Mouse (Mus musculus) MEL (cell line): ENCODE measurements at regions not wholly inside any gene's neighbourhood (a gene's known extent, or its start where the extent isn't known, plus 50 kb on each side); places are given as distances from the start of the nearest gene placed in this dataset.
"Not testable (repeated sequence)": the region's sequence is repeated elsewhere in the genome, so short reads cannot be mapped to it uniquely, and the experiment has no call there.

Experiments
- DNase-seq: peaks from one replicate; pipeline ENCODE4 v3.0.0; 2011; ENCODE audit warnings: low read depth, low spot score
- H3K27ac ChIP-seq: 2 replicates; pipeline ENCODE4 v1.5.1; 2012; ENCODE audit warnings: low read depth, mild to moderate bottlenecking, control low read depth, low read length, moderate library complexity; ENCODE audit not compliant: control insufficient read depth
- H3K27me3 ChIP-seq, 2 experiments: fragments of 150-350 bp in 1 of 2; sonication (generic) in 1 of 2; 2 replicates each; pipeline ENCODE4 v1.6.1; 2012; ENCODE audit warnings: low read length in 2 of 2, mild to moderate bottlenecking in 2 of 2, improper control_type of control experiment in 1 of 2, moderate library complexity in 1 of 2; ENCODE audit not compliant: insufficient read depth in 2 of 2, control insufficient read depth in 1 of 2
- H3K36me3 ChIP-seq, 2 experiments: 2 replicates each; pipeline ENCODE4 v1.6.1; 2012 to 2014; ENCODE audit warnings: low read length in 2 of 2, improper control_type of control experiment in 1 of 2, inconsistent platforms in 1 of 2, mild to moderate bottlenecking in 1 of 2; ENCODE audit not compliant: insufficient read depth in 2 of 2, control insufficient read depth in 1 of 2
- H3K4me1 ChIP-seq, 2 experiments: fragments of 150-350 bp in 1 of 2; sonication (generic) in 1 of 2; 2 replicates each; pipeline ENCODE4 v1.6.1; 2012; ENCODE audit warnings: low read length in 2 of 2, improper control_type of control experiment in 1 of 2, mild to moderate bottlenecking in 1 of 2; ENCODE audit not compliant: insufficient read depth in 2 of 2, control insufficient read depth in 1 of 2
- H3K4me3 ChIP-seq, 2 experiments: fragments of 150-350 bp in 1 of 2; sonication (generic) in 1 of 2; 2 replicates each; pipeline ENCODE4 v1.5.1; 2012; ENCODE audit warnings: low read depth in 2 of 2, low read length in 2 of 2, mild to moderate bottlenecking in 2 of 2, moderate library complexity in 2 of 2, control low read depth in 1 of 2, improper control_type of control experiment in 1 of 2; ENCODE audit not compliant: control insufficient read depth in 1 of 2, insufficient read depth in 1 of 2
- H3K79me2 ChIP-seq: 2 replicates; pipeline ENCODE4 v1.6.1; 2012; ENCODE audit warnings: mild to moderate bottlenecking, low read length, moderate library complexity; ENCODE audit not compliant: control insufficient read depth, poor library complexity, insufficient read depth
- H3K9ac ChIP-seq: 2 replicates; pipeline ENCODE4 v1.6.1; 2012; ENCODE audit warnings: low read depth, mild to moderate bottlenecking, control low read depth, low read length, moderate library complexity; ENCODE audit not compliant: control insufficient read depth, poor library complexity, severe bottlenecking
- H3K9me3 ChIP-seq: fragments of 150-350 bp; sonication (generic); replicated peaks from 2 replicates; pipeline ENCODE4 v1.6.1; 2012; ENCODE audit warnings: mild to moderate bottlenecking, low read length, improper control_type of control experiment, moderate library complexity; ENCODE audit not compliant: insufficient read depth
- CHD2 ChIP-seq: IDR thresholded peaks from 2 replicates; pipeline ENCODE4 v1.6.1; 2011; ENCODE audit warnings: low read length, improper control_type of control experiment
- CTCF ChIP-seq, 3 experiments: IDR thresholded peaks in 2 of 3; conservative IDR thresholded peaks in 1 of 3; 2 replicates each; pipeline ENCODE4 v1.5.1; 2011 to 2012; ENCODE audit warnings: low read length in 3 of 3, low read depth in 2 of 3, mild to moderate bottlenecking in 2 of 3, improper control_type of control experiment in 1 of 3, inconsistent platforms in 1 of 3, mixed read lengths in 1 of 3, moderate library complexity in 1 of 3; ENCODE audit not compliant: control insufficient read depth in 1 of 3, insufficient read depth in 1 of 3, poor library complexity in 1 of 3, severe bottlenecking in 1 of 3
- E2F4 ChIP-seq: IDR thresholded peaks from 2 replicates; pipeline ENCODE4 v1.6.1; 2011; ENCODE audit warnings: low read depth, low read length, improper control_type of control experiment, borderline replicate concordance
- ELF1 ChIP-seq: IDR thresholded peaks from 2 replicates; pipeline ENCODE4 v1.6.1; 2014; ENCODE audit warnings: low read depth, mild to moderate bottlenecking, inconsistent platforms, low read length, improper control_type of control experiment, moderate library complexity
- ETS1 ChIP-seq: IDR thresholded peaks from 2 replicates; pipeline ENCODE4 v1.6.1; 2012; ENCODE audit warnings: low read depth, mild to moderate bottlenecking, inconsistent platforms, low read length, improper control_type of control experiment, moderate library complexity
- MAX ChIP-seq: IDR thresholded peaks from 2 replicates; pipeline ENCODE4 v1.6.1; 2011; ENCODE audit warnings: low read length, improper control_type of control experiment
- MEF2A ChIP-seq: IDR thresholded peaks from 2 replicates; pipeline ENCODE4 v1.6.1; 2014; ENCODE audit warnings: low read depth, mild to moderate bottlenecking, inconsistent platforms, low read length, improper control_type of control experiment; ENCODE audit not compliant: poor library complexity, insufficient replicate concordance, severe bottlenecking; ENCODE audit errors: extremely low read depth
- POLR2A ChIP-seq, 2 experiments: IDR thresholded peaks; 2 replicates each; pipeline ENCODE4 v1.6.1; 2011 to 2012; ENCODE audit warnings: low read length in 2 of 2, mild to moderate bottlenecking in 2 of 2, control low read depth in 1 of 2, improper control_type of control experiment in 1 of 2, low read depth in 1 of 2, moderate library complexity in 1 of 2; ENCODE audit not compliant: control insufficient read depth in 1 of 2, insufficient read depth in 1 of 2, poor library complexity in 1 of 2
- POLR2AphosphoS5 ChIP-seq: IDR thresholded peaks from 2 replicates; pipeline ENCODE4 v1.6.1; 2012; ENCODE audit warnings: low read depth, borderline replicate concordance, mild to moderate bottlenecking, inconsistent platforms, low read length, moderate library complexity, mixed read lengths
- TCF12 ChIP-seq: IDR thresholded peaks from 2 replicates; pipeline ENCODE4 v1.6.1; 2014; ENCODE audit warnings: low read depth, mild to moderate bottlenecking, inconsistent platforms, low read length, improper control_type of control experiment, moderate library complexity
- UBTF ChIP-seq: IDR thresholded peaks from 2 replicates; pipeline ENCODE4 v1.6.1; 2012; ENCODE audit warnings: low read depth, mild to moderate bottlenecking, inconsistent platforms, low read length, improper control_type of control experiment, moderate library complexity, borderline replicate concordance; ENCODE audit not compliant: insufficient read depth
- ZMIZ1 ChIP-seq: IDR thresholded peaks from 2 replicates; pipeline ENCODE4 v1.6.1; 2012; ENCODE audit warnings: low read depth, mild to moderate bottlenecking, inconsistent platforms, low read length, improper control_type of control experiment, moderate library complexity

DNA sequence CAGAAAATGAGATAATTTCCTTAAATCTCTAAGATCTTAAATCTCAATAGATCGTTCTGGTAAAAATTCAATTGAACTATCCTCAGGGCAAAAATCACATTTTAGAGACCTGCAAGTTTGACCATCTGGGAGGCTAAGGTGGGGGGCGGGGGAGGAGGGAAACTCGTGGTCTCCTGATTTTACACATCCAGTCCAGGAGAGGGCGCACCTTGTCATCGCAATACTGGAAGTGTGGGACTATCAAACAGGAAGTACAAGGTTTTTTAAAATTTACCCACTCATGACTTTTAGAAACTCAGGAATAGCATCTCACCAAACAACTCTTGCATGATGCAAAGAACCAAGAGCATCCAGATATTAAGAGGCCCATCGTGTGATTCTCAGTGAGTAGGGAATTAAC, 108.4 kb upstream of the Nwd2 start:
- Histone ChIP-seq H3K27ac (no peak overlapping the region), H3K4me1 (no peaks in the 10 kb centered on the region), H3K79me2 (no peaks in the 10 kb centered on the region), H3K36me3 (no peaks in the 10 kb centered on the region), H3K4me3 (no peak overlapping the region), H3K27me3 (no peaks in the 10 kb centered on the region), H3K9me3 (no peaks in the 10 kb centered on the region), H3K9ac (no peak overlapping the region)
- peak; percentile 2 for DNase-seq
- TF ChIP-seq UBTF (no peak), CHD2 (no peak), ELF1 (no peak), POLR2AphosphoS5 (no peak), MAX (no peak), CTCF (IDR thresholded peaks at IDR 0.05 in 2 of 3, conservative IDR thresholded peaks at IDR 0.05 in 1 of 3; ENCODE audit: control insufficient read depth in 1 of 3, insufficient read depth in 1 of 3, low read depth in 2 of 3, low read length in 3 of 3, poor library complexity in 1 of 3, severe bottlenecking in 1 of 3) (peak in 1 of 3 experiments; percentile 14; a peak in 1 of 6 replicates), MEF2A (no peak), ETS1 (no peak)

DNA sequence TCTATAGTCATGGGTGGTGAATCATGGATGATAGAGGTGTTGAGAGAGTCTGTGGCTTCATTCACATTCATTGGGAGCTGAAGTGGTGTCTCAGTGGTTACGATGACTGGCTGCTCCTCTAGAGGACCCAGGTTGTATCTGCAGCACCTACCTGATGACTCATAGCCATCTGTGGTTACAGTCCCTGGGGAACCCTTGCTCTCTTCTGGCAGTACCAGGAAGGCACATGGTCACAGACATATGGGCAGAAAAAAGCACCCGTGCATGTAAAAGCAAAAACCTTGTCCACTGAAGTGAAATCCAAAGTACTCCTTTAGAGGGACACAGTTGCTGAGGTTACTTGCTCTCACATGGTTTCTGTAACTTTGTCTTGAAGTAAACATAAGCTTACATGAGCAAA, 103.4 kb upstream of the Nwd2 start:
- H3K79me2 ChIP-seq, result no peaks in the 10 kb centered on the region
- H3K4me3 ChIP-seq, result no peak overlapping the region
- H3K27ac ChIP-seq, result no peak overlapping the region
- no peak for DNase-seq
- no peaks in the 10 kb centered on the region; a peak in 1 of 4 replicates for H3K27me3 ChIP-seq
- no peaks in the 10 kb centered on the region for H3K36me3 ChIP-seq
- H3K9ac ChIP-seq, result no peak overlapping the region
- TF ChIP-seq ZMIZ1, result no peak
- TF ChIP-seq E2F4, result no peak
- no peak for TF ChIP-seq POLR2A (IDR thresholded peaks at IDR 0.05; ENCODE audit: control insufficient read depth in 1 of 2, insufficient read depth in 1 of 2, low read depth in 1 of 2, low read length in 2 of 2, poor library complexity in 1 of 2)
- no peak for TF ChIP-seq TCF12
- H3K4me1 ChIP-seq, result no peaks in the 10 kb centered on the region
- no peaks in the 10 kb centered on the region for H3K9me3 ChIP-seq

DNA sequence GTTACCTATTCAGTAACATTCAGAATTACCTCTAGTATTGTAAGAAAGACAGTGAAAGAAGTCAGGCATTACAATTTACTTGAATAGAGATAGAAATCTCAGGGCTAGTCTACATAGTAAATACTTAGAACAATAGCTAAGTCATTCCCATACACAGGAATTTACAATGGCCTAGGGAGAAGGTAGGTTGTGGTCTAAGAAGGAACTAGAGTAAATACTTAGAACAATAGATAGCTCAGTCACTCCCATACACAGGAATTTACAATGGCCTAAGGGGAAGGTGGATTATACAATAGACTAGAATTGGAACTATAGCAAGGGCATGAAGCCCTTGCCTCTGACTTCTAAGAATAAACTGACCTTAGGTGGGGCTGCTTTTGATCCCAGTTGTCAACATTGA, 83.0 kb upstream of the Nwd2 start:
- not testable (repeated sequence) for H3K27ac ChIP-seq, H3K79me2 ChIP-seq, H3K4me1 ChIP-seq, H3K4me3 ChIP-seq, H3K27me3 ChIP-seq, H3K9me3 ChIP-seq, DNase-seq, H3K36me3 ChIP-seq, H3K9ac ChIP-seq
